Mouse (Mus musculus) liver, postnatal 0 days (tissue): ENCODE measurements around the gene Chn2.

Source experiments
- CTCF ChIP-seq: sonication (generic); IDR thresholded peaks from 2 replicates; pipeline ENCODE4 v1.5.1; 2016; ENCODE audit warnings: antibody characterized with exemption, low read depth
- EP300 ChIP-seq: IDR thresholded peaks from 2 replicates; pipeline ENCODE4 v1.6.1; 2016; ENCODE audit warnings: antibody characterized with exemption, low read depth, mild to moderate bottlenecking

DNA sequence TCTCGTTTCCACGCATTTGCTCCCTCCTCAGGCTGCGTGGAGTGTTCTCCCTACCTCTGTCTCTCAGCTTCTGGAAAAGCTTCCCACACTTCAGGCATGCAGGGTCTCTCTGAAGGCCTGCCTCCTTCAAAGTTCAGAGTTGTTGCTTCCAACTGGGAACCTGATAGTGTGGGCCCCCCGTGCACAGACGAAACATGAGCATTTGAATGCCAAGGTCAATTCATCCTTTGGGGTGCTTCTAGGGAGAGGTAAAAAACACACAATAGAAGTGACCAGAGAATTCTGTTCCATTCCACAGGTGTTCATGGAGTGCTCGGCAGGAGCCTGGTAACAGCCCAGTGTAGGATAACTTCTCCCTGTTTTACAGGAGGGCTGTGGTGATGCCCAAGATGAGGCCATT lies 44.7 kb downstream of the Chn2 start:
- TF ChIP-seq CTCF, result no peak
- TF ChIP-seq EP300, result no peak
